Mouse (Mus musculus) adrenal gland, postnatal 25 days (tissue): ENCODE results near the gene Tle4. TPM values are rescaled to one million over a fixed set of nuclear protein-coding genes. Genes with fewer than 3 reads are reported as not detected.

ENCODE experiments used
- DNase-seq: peaks from one replicate; pipeline ENCODE4 v3.0.0; 2021; ENCODE audit warnings: mixed read lengths
- total RNA-seq: library from RNA; stranded (reverse); gene quantifications from 2 replicates; pipeline ENCODE4 v1.2.3, GENCODE M21; 2021

The Tle4 gene
- total RNA-seq, 1 experiment from 2014 or later = 11.0 TPM

DNA sequence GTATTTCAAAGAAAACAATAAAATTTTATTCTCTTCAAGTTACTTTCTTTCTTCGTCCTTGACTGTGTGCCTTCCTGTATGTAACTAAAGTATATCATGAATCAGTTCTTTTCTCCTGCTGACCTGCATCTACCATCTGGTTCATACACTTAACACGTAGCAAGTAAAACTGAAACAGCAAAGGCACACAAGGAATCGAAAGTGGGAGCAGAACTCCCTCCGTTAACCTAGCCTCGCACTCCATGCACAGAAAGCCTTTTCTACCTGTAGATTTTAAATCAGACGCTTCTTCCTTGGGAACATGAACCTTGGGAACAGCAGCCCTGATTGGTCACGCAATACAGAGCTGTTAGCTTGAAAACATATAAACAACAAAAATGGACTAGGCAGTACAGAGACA lies 78.7 kb downstream of the Tle4 start:
- no peak for DNase-seq

DNA sequence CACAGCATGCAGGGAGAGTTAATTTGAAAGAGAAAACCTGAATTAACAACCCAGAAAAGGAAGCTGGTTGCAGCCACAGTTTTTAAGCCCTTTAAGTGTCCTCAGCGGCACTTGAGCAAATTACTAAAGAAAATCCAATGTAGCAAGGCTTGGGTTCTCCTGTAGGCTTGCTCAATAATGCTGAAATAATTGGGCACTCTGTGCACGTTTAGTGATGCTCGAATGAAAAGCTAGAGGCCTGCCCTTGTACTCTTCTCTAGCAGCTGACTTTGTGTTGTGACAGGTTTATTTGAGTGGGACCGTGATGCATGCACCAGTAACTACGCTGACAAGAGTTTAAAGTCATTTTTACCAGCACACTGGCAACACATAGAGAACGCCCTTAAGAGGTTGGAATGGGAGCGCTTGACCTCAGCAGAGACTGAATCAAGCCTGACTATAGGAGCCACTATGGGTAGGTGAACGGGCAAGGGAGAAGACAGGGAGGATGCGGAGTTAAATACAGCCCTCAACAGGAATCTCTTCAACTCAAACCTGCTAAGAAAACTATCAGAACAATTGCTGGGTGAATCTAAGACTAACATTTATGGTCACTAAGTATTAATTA lies 79.3 kb downstream of the Tle4 start:
- no peak for DNase-seq

DNA sequence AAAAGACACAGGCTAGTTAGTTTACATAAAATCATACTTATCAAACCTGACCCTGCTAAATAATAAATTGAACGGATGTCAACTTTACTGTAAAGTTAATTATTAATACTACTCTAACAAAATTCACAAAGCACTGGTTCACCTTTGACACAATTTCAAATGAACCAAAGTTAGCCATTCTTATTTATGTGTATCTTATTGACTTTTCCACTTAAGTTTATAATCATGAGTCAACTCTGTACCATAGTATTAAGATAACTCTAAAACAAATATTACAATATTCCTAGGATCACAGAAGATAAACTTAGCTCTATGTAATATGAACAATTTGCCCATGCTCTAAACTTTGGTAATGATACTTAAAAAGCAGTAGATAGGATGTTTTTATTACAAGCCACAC lies 81.4 kb downstream of the Tle4 start:
- DNase-seq = no peak

DNA sequence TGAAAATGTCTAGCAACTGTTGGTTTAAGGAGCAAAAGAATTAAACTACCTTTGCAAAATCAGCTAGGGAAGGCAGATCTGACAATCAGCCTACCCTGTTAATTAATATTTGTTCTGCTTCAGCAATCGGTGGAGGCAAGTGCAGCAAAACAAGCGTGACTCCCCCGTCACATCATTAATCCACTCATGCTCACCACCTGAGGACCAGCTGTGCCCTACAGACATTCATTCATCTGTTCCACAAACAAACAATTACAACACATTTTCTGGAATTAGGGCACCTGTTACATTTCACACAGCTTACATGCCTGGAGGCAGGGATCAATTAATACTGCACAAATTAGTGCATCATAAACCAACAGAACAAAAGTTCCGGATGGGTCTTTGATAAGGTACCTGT lies 89.0 kb downstream of the Tle4 start:
- no peak for DNase-seq

DNA sequence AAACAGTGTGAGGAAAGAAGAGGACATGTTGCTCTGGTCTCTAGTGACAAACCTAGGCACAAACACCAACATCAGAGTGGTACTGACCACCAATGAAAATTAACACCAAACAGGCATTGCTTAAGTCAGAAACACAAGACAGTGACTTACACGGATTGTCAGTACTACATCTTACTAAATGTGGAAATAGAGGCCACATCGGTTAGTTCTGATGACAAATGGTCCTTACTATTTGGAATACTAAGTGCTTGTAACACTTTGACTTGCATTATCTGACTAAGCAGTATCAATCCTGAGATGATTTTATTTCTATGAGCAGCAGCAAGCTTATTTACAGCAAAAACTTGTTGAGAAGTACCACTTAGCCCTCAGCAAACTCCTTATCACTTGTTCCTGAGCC lies 89.9 kb downstream of the Tle4 start:
- no peak for DNase-seq

DNA sequence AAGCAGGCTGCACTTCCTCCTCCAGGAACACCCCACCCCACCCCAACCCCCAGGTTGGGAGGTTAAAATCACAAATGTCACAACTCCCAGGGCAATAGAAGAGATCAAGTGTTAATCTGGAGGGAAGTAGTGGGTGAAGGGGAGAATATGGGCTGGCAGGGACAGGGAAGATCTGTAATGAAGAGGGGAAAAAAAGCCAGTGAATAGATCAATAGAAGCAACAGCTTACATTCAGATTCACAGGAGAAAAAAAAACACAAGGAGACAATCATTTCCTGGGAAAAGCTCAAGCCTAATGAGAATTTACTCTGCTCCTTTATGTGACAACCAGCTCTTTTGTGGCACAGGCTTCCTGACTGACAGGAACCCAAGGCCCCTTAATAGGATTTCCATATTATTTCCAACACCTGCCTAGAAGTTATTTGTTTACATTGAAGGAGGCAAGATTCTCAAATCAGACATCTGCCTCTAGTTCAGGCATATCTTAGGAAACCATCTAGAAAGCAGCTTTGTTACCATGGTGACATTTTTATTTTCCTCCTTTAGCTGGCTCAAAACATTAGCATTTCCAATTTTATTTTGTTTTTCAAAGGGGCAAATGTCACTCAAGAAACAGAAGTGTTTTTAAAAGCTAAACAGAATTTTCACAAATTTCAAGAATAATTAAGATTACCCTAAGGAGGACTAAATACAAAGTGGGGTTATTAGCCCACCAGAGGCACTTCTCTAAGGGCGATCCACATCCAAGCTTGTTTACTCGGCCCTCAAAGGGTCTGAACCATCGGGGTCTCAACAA lies 90.8 kb downstream of the Tle4 start:
- no peak for DNase-seq

DNA sequence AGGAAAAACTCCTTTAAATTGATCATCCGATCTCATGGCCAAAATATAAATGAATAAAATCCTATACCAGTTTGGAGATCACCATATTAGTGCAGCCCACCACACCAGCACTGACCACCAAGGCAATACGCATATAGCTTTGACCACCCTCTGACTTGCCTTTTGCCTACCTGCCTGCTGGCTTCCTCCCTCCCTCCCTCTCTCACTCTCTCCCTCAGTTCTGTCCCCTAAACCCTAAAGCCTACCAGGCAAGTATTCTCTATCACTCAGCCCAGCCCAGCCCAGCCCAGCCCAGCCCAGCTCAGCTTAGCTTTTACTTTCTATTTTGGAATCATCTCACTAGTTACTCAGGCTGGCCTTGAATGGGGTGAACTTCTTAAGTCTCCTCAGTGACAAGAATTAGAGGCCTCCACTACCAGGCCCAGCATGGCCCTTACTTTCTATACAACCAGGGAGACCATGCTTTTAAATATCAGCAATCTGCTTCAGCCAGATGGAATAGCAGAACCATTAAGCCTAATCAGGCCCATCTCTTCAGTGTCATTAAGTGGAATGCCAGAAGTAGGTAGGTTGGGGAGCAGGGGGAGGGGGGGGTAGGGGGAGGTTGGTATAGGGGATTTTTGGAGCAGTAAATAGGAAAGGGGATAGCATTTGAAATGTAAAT lies 91.8 kb downstream of the Tle4 start:
- DNase-seq = no peak

DNA sequence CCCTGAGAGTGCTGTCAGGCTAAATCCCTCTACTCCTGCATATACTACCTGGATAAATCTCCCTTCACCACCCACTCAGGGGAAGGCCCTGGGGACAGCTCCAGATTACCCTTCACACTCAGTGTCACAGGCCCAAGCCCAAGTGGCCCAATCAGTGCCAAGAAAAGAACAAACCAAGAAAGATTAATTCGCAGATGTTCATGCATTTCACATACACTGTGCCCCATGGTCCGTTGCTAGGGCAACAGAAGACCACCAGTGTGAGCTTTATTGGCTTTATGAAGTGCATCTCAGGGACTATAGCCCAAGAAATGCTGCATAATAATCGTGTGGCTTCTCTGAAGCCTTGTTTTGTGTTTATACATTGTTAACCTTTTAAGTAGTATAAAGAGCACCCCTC lies 92.5 kb downstream of the Tle4 start:
- no peak for DNase-seq

DNA sequence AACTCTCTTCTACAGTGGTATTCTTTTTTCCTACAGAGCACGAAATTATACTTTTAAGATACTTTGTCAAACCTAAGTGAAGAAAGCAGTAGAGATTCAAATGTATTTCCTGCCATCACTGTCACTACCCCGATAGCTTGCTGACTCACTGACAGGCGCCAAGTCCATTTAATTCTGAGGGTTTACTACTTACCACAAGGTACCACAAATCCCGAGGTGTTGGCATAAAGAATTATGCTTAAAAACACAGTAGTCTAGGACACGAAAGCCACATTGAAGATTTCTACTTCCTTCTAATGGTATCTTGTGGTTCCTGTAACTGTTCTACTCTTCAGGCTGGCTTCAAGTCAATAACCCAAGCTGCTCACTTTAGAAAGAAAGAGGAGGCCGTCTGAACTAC lies 94.0 kb downstream of the Tle4 start:
- no peak for DNase-seq

DNA sequence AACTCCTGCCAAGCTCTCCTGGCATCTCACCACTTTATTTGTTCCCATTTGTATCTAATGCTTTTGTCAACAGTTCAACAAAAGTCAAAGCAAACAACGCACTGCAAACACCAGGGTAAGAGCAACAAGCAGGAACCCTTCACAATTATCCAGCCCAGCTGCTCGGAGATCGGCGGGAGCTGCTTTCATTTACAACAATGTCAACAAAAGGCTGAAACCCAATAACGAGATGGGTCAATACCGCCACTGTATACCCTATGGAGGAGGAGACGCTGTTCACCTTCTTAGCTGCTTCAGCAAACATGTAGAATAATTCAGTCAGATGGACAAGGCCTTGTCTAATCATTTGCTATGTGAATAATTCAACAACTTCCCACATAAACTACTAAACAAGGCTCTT lies 95.6 kb downstream of the Tle4 start:
- no peak for DNase-seq

DNA sequence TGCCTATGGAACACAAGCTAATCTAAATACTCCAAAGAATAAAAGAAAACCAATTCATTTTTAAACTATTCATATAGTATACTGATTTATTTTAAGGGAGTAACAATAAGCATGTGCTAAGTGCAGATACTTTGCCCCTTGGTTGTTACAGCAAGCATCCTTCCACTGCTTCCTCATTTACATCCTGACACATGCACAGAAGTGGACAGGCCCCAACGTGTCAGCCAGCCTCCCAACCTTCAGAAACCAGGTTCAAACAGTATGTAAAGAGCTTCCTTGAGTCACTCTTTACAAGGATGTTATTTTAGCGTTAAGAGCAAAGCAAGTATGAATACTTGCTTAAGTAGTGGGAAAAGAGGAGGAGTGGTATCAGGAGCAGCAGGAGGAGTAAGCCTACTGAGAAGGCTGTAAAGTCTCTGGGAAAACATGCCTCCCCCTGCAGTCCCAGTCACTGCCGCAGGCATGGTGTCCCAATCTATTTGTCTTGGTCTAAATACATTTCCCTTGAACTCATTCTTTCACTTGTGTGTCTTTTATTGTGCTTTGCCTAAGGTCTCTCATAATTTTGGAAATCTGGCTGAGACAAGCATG lies 97.9 kb downstream of the Tle4 start:
- no peak for DNase-seq

DNA sequence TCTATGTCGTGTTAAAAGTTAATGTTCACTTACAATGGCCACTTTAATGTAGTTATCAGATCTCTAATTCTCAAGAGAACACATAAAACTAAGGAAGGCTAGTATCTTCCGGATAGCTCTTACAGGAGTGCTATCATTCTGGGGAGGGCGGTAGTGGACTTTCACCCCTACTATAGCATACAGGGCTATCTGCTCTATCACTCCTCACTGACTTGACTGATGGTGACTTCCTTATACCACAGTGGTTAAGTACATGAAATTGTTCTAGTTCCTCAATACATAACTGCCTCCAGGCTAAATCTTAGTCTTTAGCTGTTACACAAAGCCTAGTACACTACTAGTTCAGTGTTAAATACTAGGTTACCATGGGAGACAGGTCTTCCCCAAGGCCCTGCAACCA lies 104.8 kb downstream of the Tle4 start:
- no peak for DNase-seq

DNA sequence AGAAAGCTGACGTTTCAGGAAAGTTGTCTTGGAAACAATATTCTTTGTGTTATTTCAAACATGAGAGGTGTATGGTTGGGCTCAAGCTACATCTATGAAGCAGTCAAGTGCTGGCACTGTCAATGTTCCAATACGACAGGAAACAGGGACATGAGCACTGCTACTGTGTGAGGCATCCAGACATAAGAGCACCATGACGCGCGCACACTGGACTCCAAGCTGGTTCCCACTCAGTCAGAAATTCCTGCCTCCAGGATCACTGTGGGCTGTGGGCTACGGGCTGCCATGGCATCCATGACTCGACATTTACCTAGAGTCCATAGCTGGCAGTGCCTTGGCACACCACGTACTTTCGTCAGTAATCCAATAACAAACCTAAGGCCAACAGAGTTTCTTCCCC lies 110.7 kb downstream of the Tle4 start:
- no peak for DNase-seq

DNA sequence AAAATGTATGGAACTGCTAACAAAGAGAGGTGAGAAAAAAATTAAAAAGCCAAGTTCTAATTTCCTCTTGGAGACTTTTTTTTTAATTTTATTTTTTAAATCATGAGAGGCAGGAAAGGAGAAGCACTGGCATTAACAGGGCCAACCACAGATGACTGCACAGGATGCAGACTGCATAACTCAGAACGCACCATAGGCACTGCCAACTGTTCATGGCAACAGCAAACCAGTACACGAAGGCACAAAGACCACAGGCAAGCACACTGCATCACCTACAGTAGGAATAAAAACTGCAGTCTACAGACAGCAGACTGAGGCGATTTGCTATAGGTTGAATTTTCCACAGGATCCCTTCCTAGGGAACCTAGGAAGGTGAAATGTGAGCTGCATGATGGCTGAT lies 112.7 kb downstream of the Tle4 start:
- DNase-seq = no peak

DNA sequence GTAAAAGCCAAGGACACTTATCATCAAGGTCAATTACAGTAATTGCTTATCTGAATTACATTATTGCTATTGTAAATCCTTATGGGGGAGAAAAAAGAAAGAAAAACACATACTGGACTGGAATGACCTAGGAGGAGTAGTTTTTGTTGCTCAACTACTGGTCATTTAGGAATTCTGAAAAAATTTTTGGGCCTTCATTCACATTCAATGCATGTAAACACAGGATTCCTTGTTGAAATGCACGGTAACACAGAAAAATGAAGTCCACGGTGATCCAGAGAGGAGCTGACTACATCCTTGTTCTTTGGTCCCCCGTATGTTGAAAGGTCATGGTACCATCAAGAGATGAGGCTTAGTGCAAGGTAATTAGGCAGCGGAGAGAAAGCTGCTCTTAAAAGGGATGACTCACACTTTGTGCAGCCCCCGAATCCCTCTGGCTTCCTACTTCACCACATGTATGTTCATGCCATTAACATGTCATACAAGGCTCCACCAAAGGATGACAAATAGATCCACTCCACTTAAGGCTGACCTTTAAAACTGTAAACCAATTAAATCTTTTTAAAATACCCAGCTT lies 115.2 kb downstream of the Tle4 start:
- no peak for DNase-seq

DNA sequence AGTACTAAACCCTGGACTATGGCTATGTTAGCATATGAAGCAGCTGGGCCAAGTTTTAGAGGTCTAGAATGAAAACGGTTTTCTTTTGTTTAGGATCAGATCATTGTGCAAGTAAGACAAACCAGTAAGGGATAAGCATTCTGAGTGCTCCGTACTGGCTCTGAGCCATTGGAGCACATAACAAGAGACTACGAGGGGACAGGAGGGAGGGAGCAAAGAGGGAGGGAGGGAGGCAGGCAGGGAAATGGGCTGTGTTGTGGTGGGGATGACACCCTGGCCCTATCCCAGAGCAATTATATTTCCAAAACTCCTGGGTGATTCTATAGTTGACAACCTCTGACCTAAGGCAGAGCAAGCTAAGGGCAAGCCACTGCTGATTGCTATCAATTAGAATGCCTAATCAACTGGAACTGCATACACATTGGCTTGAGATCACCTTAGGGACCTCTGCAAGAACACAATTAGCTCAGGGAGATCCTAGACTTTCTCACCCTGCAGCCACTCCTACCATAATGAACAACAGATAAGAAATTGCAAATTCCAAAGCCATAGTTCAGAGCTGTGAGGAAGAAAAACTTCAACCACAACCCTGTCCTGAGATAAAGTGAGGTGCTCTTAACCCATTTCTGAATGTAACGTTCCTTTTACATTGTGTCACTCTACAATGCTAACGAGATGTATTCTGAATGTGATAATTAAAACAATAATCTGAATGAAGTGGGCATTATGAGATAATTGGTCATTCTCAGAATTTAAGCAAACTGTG lies 115.9 kb downstream of the Tle4 start:
- DNase-seq = no peak

DNA sequence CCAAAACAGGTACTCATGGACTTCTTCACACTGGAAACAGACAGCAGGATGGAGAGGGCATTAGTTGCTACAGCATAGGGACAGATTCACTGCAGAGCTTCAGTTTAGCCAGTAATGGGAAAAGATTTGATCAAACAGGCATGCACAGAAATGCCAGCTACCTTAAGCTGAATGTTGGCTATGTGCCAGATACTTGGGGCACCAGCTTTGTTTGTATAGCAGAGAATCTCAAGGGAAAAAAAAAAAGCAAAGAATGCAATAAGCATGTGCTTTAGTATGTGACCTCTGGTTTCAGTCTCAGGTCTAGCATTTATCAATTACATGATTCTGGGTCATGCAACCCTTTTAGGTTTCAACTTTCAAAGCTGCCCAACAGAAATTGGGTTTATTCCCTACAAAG lies 118.1 kb downstream of the Tle4 start:
- no peak for DNase-seq

DNA sequence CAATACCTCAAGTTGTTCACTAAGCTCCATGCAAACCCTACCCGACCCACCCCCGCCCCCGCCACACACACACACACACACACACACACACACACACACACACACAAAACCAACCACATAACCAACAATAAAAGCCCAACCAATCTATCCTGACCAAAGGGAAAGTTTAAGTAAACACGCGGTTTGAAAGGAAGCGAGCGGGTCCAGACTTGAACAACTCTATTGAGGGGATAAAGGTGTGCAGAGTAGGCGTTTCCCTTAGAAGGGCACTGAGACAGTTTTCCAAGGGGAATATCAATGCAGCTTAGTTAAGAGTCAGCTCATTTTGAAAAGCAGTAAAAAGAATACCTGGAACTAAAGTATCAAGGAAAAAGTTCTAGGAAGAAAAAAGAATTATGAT lies 128.5 kb downstream of the Tle4 start:
- no peak for DNase-seq

DNA sequence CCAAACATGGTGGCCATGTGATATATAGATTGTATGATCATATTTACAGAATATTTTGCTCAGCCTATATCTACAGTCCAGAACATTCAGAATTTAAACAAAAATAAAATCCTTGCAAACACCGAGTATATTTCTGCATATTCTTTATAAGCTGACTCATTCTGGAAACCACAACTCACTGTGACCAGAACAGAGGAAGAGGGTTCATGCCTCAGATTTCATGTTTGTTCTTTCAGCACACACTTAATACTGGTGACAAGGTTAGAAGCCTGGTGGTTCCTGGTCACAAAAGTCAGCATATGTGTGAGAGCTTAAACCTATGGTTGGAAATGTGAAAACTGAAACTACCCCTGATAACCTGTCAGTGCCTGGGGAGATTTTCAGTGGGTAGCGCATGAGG lies 129.1 kb downstream of the Tle4 start:
- no peak for DNase-seq

DNA sequence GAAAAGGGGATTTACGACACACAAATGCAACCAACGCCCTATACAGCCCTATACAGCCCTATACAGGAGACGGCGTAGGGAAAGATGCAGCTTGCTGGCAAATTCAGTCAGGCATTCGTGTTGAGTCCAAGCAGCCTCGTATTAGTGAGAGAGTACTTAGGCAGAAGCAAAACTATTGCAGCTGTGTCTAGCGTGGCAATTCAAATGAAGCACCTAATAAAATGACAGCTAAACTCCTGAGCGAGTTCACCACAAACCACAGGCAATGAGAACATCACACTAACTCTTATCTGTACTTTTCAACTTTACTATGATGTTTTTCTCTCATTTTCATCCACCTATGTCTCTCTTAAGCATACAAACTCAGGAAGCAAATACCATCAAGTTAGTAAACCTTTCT lies 131.8 kb downstream of the Tle4 start:
- DNase-seq = no peak

DNA sequence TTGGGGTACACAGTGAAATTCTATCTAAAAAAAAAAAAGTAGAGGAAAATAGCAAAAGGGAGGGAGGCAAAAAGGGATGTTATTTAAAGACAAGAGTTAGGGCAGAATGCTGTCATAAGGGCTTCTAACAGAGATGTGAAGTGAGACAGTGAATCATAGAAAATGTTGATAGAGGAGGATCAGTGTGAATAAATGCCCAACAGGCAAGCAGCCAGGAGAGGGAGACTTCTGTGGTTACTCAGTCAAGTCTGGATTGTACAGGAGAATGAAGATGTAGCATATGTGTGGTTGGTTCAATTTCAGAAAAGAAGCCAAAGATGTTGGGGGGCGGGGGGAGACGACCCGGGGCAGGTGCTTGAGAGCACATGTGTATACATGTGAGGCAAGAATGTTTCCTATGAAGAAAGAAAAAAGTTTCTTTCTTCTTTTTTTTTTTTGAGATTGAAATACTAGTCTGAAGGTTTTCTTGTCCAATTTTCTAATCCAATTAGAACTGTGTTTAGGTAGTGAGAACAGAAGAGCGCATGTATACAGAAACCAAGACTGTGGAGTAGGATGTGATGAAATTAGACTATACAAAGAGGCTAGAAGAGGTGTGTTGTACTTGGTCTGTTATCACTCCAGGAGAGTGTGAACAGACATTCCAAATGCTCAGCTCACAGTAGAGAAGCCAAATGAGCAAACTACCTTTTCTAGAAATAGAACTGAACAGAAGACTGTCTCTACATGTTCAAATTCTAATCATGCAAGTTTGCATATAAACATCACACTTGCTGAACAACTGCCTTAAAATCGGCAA lies 134.4 kb downstream of the Tle4 start:
- DNase-seq = no peak
